Mouse (Mus musculus) CH12.LX (cell line): ENCODE measurements at regions not wholly inside any gene's neighbourhood (a gene's known extent, or its start where the extent isn't known, plus 50 kb on each side); places are given as distances from the start of the nearest gene placed in this dataset.
A peak's percentile ranks its signal among the peaks of the same experiment; 100 is the strongest.

ENCODE experiments used
- DNase-seq: peaks from one replicate; pipeline ENCODE4 v3.0.0-alpha.2; 2013; ENCODE audit errors: extremely low read depth
- H3K27ac ChIP-seq: 2 replicates; pipeline ENCODE4 v1.5.1; 2012; ENCODE audit warnings: low read depth, mild to moderate bottlenecking, control low read depth, moderate library complexity; ENCODE audit not compliant: insufficient read depth
- H3K27me3 ChIP-seq: replicated peaks from 2 replicates; pipeline ENCODE3; 2012; ENCODE audit warnings: inconsistent platforms
- H3K36me3 ChIP-seq, 2 experiments: replicated peaks in 1 of 2; 2 replicates each; pipeline versions ENCODE3 to v1.6.1; 2012; ENCODE audit warnings: inconsistent platforms in 1 of 2, low read length in 1 of 2, mild to moderate bottlenecking in 1 of 2, mixed read lengths in 1 of 2, moderate library complexity in 1 of 2; ENCODE audit not compliant: control insufficient read depth in 1 of 2, insufficient read depth in 1 of 2
- H3K4me1 ChIP-seq, 2 experiments: 2 replicates each; pipeline ENCODE4 v1.6.1; 2012; ENCODE audit warnings: inconsistent platforms in 1 of 2, moderate library complexity in 1 of 2; ENCODE audit not compliant: insufficient read depth in 2 of 2, control insufficient read depth in 1 of 2
- H3K4me2 ChIP-seq: 2 replicates; pipeline ENCODE4 v1.6.1; 2012; ENCODE audit warnings: low read depth, mild to moderate bottlenecking, control low read depth; ENCODE audit not compliant: poor library complexity, insufficient read depth, severe bottlenecking
- H3K4me3 ChIP-seq, 3 experiments: fragments of 150-350 bp in 1 of 3; sonication (generic) in 1 of 3; replicated peaks in 1 of 3; 2 replicates each; pipeline versions ENCODE3 to v1.5.1; 2011 to 2012; ENCODE audit warnings: low read depth in 2 of 3, low read length in 2 of 3, mild to moderate bottlenecking in 2 of 3, moderate library complexity in 2 of 3, control low read depth in 1 of 3, improper control_type of control experiment in 1 of 3, inconsistent platforms in 1 of 3, mixed read lengths in 1 of 3; ENCODE audit not compliant: poor library complexity in 1 of 3
- H3K79me2 ChIP-seq: replicated peaks from 2 replicates; pipeline ENCODE4 v1.6.1; 2012; ENCODE audit warnings: mild to moderate bottlenecking, moderate library complexity; ENCODE audit not compliant: control insufficient read depth, poor library complexity, insufficient read depth, severe bottlenecking; ENCODE audit errors: extremely low read depth
- H3K9ac ChIP-seq: 2 replicates; pipeline ENCODE4 v1.6.1; 2012; ENCODE audit warnings: low read depth, mild to moderate bottlenecking, control low read depth, moderate library complexity; ENCODE audit not compliant: insufficient read depth
- H3K9me3 ChIP-seq: replicated peaks from 2 replicates; pipeline ENCODE3; 2012; ENCODE audit warnings: low read length, inconsistent platforms, mixed read lengths
- CHD1 ChIP-seq: IDR thresholded peaks from 2 replicates; pipeline ENCODE4 v1.6.1; 2012; ENCODE audit warnings: low read depth, low read length, improper control_type of control experiment, inconsistent platforms
- CTCF ChIP-seq, 2 experiments: IDR thresholded peaks in 1 of 2; conservative IDR thresholded peaks in 1 of 2; 2 replicates each; pipeline ENCODE4 v1.5.1; 2011 to 2012; ENCODE audit warnings: low read depth in 2 of 2, low read length in 2 of 2, improper control_type of control experiment in 1 of 2, inconsistent platforms in 1 of 2, mild to moderate bottlenecking in 1 of 2, moderate library complexity in 1 of 2
- EP300 ChIP-seq: IDR thresholded peaks from 2 replicates; pipeline ENCODE4 v1.6.1; 2011; ENCODE audit warnings: low read length, improper control_type of control experiment
- ETS1 ChIP-seq: conservative IDR thresholded peaks from 2 replicates; pipeline ENCODE4 v1.6.1; 2012; ENCODE audit warnings: low read depth, mild to moderate bottlenecking, inconsistent platforms, low read length, improper control_type of control experiment, moderate library complexity
- JUN ChIP-seq: IDR thresholded peaks from 2 replicates; pipeline ENCODE4 v1.6.1; 2011; ENCODE audit warnings: low read depth, mild to moderate bottlenecking, low read length, improper control_type of control experiment, moderate library complexity; ENCODE audit not compliant: insufficient read depth
- MEF2A ChIP-seq: IDR thresholded peaks from 2 replicates; pipeline ENCODE4 v1.6.1; 2014; ENCODE audit warnings: low read depth, mild to moderate bottlenecking, inconsistent platforms, low read length, improper control_type of control experiment, borderline replicate concordance
- RAD21 ChIP-seq: IDR thresholded peaks from 2 replicates; pipeline ENCODE4 v1.6.1; 2011; ENCODE audit warnings: low read depth, mild to moderate bottlenecking, low read length, improper control_type of control experiment, moderate library complexity
- RCOR1 ChIP-seq: conservative IDR thresholded peaks from 2 replicates; pipeline ENCODE4 v1.6.1; 2012; ENCODE audit warnings: low read depth, mild to moderate bottlenecking, inconsistent platforms, low read length, improper control_type of control experiment
- SMC3 ChIP-seq: IDR thresholded peaks from 2 replicates; pipeline ENCODE4 v1.6.1; 2011; ENCODE audit warnings: low read depth, low read length, improper control_type of control experiment
- UBTF ChIP-seq: IDR thresholded peaks from 2 replicates; pipeline ENCODE4 v1.6.1; 2012; ENCODE audit warnings: low read depth, mild to moderate bottlenecking, inconsistent platforms, low read length, improper control_type of control experiment, moderate library complexity
- ZNF384 ChIP-seq: IDR thresholded peaks from 2 replicates; pipeline ENCODE4 v1.6.1; 2012; ENCODE audit warnings: low read depth, low read length, improper control_type of control experiment, inconsistent platforms
- dilution Hi-C: fragments of 300-500 bp; cut with MboI; formaldehyde crosslinking; loops from 2 replicates; pipeline ENCODE4 v1.14.3; 2020; ENCODE audit warnings: low sequenced_read_pairs; ENCODE audit not compliant: extremely low pct_unique_long_range_greater_than_20kb, extremely low pct_ligation_motif_present
- in situ Hi-C: fragments of 300-500 bp; cut with MboI; formaldehyde crosslinking; loops from 3 replicates; pipeline ENCODE4 v1.14.3; 2019; ENCODE audit warnings: low sequenced_read_pairs, low pct_ligation_motif_present, low pct_unique_long_range_greater_than_20kb, mixed read lengths

GRCm38 (mm10) chr1:189561831-189562230 lies 126.1 kb downstream of the Cenpf start:
- H3K4me2 ChIP-seq = no peak overlapping the region
- H3K9me3 ChIP-seq = no peaks in the 10 kb centered on the region
- no peak overlapping the region for H3K4me3 ChIP-seq
- no peak for DNase-seq
- 0 out of 4 replicates have a peak, but pooled peaks cover 0 to 2% of the 10 kb centered on the region in 2 experiments for H3K4me1 ChIP-seq
- TF ChIP-seq EP300 (no peak), CHD1 (no peak), MEF2A (no peak)
- TF ChIP-seq, all 38 proteins: peak for 0
- no peaks in the 10 kb centered on the region for H3K79me2 ChIP-seq
- H3K27me3 ChIP-seq = no peaks in the 10 kb centered on the region
- no peak overlapping the region for H3K27ac ChIP-seq
- in situ Hi-C loops (no loop called here), dilution Hi-C loops (no loop called here)
- H3K9ac ChIP-seq = no peak overlapping the region
- no peaks in the 10 kb centered on the region for H3K36me3 ChIP-seq

GRCm38 (mm10) chr1:189560576-189560975 lies 127.3 kb downstream of the Cenpf start:
- no peak for DNase-seq
- Histone ChIP-seq H3K9ac (no peak overlapping the region), H3K27me3 (no peaks in the 10 kb centered on the region), H3K79me2 (no peaks in the 10 kb centered on the region), H3K4me2 (no peak overlapping the region), H3K4me3 (no peak overlapping the region), H3K36me3 (no peaks in the 10 kb centered on the region), H3K9me3 (no peaks in the 10 kb centered on the region), H3K4me1 (0 out of 4 replicates have a peak, but pooled peaks cover 0 to 2% of the 10 kb centered on the region in 2 experiments), H3K27ac (no peak overlapping the region)
- dilution Hi-C loops = no loop called here
- in situ Hi-C loops = no loop called here
- TF ChIP-seq RCOR1 (no peak), ZNF384 (no peak), JUN (no peak), UBTF (no peak), EP300 (no peak)

GRCm38 (mm10) chr1:189550851-189551250 lies 137.0 kb downstream of the Cenpf start:
- H3K4me2 ChIP-seq = no peak overlapping the region
- no peaks in the 10 kb centered on the region for H3K79me2 ChIP-seq
- no peaks in the 10 kb centered on the region for H3K36me3 ChIP-seq
- no peak overlapping the region for H3K4me3 ChIP-seq
- H3K4me1 ChIP-seq = peaks cover 0 to 5% of the 10 kb centered on the region in 2 experiments; a peak in 1 of 4 replicates
- TF ChIP-seq ETS1 = no peak
- TF ChIP-seq RAD21 = peak; percentile 3; the same call in 1 of the 2 replicates
- TF ChIP-seq SMC3 = 0 out of 2 replicates have a peak, but pooled peaks have one; percentile 16
- TF ChIP-seq CTCF (conservative IDR thresholded peaks at IDR 0.05 in 1 of 2, IDR thresholded peaks at IDR 0.05 in 1 of 2; ENCODE audit: low read depth in 2 of 2, low read length in 2 of 2) = peak in 1 of 2 experiments; percentile 24; a peak in 2 of 4 replicates
- H3K27ac ChIP-seq = no peak overlapping the region
- H3K9ac ChIP-seq = no peak overlapping the region
- dilution Hi-C loops (no loop called here), in situ Hi-C loops (no loop called here)
- DNase-seq = peak; percentile 13
- H3K27me3 ChIP-seq = no peaks in the 10 kb centered on the region
- peaks cover 3% of the 10 kb centered on the region for H3K9me3 ChIP-seq
